Mouse (Mus musculus): ENCODE data around the gene Ldhc.
"Not testable (repeated sequence)": the region's sequence is repeated elsewhere in the genome, so short reads cannot be mapped to it uniquely, and the experiment has no call there.

The Ldhc gene

GRCm38 (mm10) chr7:46843576-46843975 lies 17.4 kb upstream of the Ldhc start:
- DNase-seq, result no peak

- DNase-seq, result peak; percentile 88 to 89
Measured at GRCm38 (mm10) chr7:46845211-46845977, 15.6 kb upstream of the Ldhc start.

- DNase-seq, result no peak
Measured at GRCm38 (mm10) chr7:46845978-46846485, 15.0 kb upstream of the Ldhc start.

GRCm38 (mm10) chr7:46846486-46847244 lies 14.3 kb upstream of the Ldhc start:
- peak; percentile 63 to 67 for DNase-seq

GRCm38 (mm10) chr7:46849287-46849686 lies 11.7 kb upstream of the Ldhc start:
- no peak for DNase-seq

- no peak for DNase-seq
Measured at GRCm38 (mm10) chr7:46851026-46851425, 10.0 kb upstream of the Ldhc start.

- no peak for DNase-seq
Measured at GRCm38 (mm10) chr7:46852666-46853065, 8.3 kb upstream of the Ldhc start.

GRCm38 (mm10) chr7:46853365-46853764 lies 7.6 kb upstream of the Ldhc start:
- DNase-seq, result no peak

- DNase-seq, result no peak
Measured at GRCm38 (mm10) chr7:46855866-46856560, 5.0 kb upstream of the Ldhc start.

DNA sequence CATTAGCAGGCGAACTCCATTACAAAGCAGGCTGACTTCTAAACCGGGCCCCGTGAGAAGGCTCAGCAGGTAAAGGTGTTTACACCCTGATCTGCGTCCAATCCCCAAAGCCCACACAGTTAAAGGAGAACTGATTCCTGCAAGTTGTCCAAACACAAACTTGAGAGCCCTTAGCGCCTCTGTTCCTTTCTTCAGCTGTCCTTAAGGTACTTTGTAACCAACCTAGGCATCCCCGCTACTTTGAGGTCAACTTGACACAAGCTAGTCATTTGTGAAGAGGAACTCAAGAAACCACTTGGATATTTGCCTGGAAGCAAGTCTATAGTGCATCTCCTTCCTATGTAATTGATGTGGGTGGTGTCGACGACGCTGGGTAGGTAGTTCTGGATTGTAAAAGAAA lies 3.6 kb upstream of the Ldhc start:
- no peak for DNase-seq

- DNase-seq, result no peak
Measured at GRCm38 (mm10) chr7:46859031-46859430, 2.0 kb upstream of the Ldhc start.

DNA sequence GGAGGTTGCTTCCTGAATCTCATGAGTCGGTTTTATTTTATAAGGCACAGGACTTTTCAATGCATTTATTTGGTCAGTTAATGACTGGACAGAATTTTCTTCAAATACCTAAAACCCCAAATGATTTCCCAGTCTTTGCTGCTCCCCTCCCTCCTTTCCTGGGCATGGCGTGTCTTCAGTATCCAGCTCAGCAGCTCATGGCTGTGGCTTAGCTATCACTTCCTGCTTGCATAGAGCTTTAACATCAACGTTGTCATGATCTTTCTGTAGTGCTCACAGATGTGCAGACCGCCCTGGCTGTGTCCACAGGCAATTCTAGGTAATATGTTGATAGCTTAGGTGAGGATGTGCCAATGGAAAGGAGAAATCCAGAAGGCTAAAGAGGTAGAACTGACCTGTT lies 11.0 kb downstream of the Ldhc start:
- no peak for DNase-seq

DNA sequence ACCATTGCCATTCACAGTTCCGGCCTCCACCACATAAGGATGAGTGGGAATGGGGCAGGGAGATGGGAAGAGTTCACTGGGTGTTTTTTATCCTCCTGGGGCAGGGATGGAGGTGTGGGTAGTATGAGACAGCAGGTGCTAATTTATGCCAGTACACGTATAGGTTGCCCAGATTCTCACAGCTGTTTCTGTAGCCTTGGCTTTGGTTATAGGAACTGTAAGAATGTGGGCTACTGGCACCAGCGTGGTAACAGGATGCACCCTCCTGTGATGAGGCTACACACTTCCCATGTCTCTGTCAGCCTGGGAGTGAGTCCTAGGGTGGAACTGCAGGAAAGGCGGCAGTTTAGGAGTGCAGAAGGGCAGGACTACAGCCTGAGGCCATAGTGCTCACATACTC lies 15.8 kb downstream of the Ldhc start:
- DNase-seq, result no peak

DNA sequence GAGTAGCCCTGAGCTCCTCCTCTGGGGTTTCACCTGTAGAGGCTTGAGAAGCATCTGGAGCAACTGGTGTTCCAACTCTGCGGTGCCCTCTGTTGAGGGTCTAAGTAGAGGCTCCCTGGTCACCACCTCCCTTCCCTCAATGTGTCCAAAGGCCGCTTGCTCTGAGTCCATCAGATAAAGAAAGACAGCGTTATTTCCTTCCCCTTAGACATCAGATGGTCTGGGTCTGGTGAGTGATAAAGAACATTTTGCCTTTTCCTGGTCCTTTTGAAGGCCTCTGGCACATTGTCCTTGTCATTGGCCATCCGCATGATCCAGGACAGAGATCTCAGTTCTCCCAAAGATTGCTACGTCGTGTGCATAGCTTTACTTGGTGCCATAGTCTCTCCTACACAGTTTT lies 16.3 kb downstream of the Ldhc start:
- DNase-seq, result no peak

DNA sequence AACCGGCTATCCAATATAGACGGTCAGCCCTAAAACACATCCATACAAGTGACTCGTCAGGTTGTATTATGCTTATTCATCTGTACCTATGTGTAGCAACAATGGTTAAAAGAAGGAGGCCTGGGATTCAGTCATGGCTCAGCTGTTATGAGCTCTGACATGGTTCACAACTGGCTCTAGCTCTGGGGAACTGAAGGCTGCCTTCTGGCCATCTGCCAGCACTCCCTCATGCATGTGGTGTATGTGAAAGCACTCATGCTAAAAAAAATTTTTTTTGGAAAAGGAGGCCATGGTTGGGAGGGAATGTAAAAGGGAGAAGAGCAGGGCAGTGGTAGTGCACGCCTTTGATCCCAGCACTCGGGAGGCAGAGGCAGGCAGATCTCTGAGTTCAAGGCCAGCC lies 18.8 kb downstream of the Ldhc start:
- no peak for DNase-seq

GRCm38 (mm10) chr7:46880992-46881391 lies 20.0 kb downstream of the Ldhc start:
- no peak for DNase-seq

DNA sequence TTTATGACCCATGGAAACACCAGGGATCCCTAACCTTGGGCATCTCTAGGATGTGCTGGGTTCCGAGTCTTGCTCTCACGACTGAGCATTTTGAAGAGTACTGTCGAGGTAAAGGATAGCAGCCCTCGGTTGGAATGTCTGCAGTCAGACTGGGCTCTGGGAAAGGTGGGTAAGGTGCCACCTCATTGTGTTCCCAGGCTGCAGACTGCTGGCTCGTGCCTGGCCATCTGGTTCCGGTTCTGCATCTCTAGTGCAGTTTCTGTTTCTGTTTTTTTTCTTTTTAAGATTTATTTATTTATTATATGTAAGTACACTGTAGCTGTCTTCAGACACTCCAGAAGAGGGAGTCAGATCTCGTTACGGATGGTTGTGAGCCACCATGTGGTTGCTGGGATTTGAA lies 20.9 kb downstream of the Ldhc start:
- DNase-seq, result not testable (repeated sequence)

GRCm38 (mm10) chr7:46883304-46883703 lies 22.3 kb downstream of the Ldhc start:
- no peak for DNase-seq

GRCm38 (mm10) chr7:46895511-46895910 lies 34.5 kb downstream of the Ldhc start:
- DNase-seq, result peak; percentile 53 to 57

- DNase-seq, result no peak
Measured at GRCm38 (mm10) chr7:46899343-46899742, 38.3 kb downstream of the Ldhc start.

DNA sequence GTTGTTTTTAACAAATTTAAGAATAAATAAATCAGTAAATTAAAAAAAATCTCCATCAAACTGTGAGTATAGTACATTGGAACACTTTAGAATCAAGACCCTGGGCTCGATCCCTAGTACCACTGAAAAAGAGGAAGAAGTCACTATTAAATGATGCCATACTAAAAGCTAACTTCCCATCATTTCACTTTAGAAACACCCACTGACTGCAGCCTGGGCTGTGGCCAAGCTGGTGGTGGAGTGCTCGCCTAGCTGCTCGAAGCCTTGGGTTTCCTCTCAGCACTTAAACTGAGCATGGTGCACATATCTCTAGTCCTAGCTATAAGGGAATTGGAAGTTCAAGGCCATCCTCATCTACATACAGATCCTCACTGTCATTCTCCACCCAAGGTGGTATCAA lies 50.2 kb downstream of the Ldhc start:
- DNase-seq, result no peak

DNA sequence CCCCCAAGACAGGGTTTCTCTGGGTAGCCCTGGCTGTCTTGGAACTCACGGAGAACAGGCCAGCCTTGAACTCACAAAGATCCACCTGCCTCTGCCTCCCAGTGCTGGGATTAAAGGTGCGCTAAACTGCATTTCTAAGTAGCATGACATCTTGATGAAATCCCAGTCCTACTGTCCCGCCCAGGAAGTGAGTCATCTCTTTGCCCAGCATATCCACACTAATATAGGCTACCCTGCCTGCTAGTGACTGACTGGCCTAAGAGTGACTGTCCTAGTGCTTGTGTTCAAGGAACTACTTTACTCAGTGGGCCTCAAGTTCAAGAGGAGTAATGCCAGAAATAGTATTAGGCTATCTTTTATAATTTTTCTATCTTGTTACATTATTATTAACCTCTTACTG lies 55.4 kb downstream of the Ldhc start:
- no peak for DNase-seq

- peak; percentile 13 for DNase-seq
Measured at GRCm38 (mm10) chr7:46918678-46919371, 57.8 kb downstream of the Ldhc start.
